Mouse (Mus musculus): Measurements from ENCODE around the gene Hoxa6. TPM values are rescaled to one million over a fixed set of nuclear protein-coding genes. Genes with fewer than 3 reads are reported as not detected.

Gene Hoxa6
- polyA plus RNA-seq, 1 experiment from 2014 or later, result not detected

DNA sequence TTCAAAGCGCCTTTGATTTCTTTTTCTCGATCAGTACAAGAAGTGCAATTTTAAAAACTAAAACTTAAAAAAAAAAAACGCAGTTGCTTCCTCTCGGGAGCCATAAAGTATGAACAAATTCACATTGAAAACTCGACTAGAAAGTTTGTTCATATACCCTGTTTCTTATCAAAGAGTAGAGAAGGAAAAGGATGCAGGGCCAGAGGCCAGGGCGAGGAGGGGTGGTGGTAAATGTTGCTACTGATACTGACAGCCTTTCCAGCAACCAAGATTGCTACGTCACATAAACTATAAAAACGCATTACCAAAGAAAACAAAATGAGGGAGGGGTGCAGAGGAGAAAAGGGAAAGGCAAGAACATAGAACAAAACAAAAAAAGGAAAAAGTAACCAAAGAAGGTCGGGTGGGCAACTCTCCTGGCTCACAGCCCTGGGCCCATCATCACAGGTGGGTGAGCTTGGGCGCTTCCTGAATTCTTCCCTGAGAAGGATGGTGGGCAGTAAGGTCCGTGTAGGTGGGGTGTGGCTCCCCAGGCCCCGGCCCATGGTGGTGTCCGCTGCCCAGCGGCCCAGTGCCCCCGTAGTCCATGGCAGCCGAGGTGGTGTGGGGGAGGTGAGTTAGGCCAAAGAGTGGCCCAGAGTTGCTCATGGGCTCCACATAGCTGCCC lies 38.9 kb downstream of the Hoxa6 start:
- Histone ChIP-seq H3K27ac (replicated peaks in 1 of 2; ENCODE audit: control insufficient read depth in 1 of 2, insufficient read depth in 1 of 2, low read depth in 2 of 2, low read length in 2 of 2) (0 out of 4 replicates have a peak overlapping the region, but pooled peaks of 1 of the 2 experiments have one; percentile 41), H3K36me3 (ENCODE audit: control insufficient read depth, insufficient read depth, low read length) (no peaks in the 10 kb centered on the region), H3K4me2 (ENCODE audit: low read length) (peak overlapping the region; percentile 7; the same call in 1 of the 2 replicates), H3K9me3 (ENCODE audit: control insufficient read depth, low read length) (no peaks in the 10 kb centered on the region), H3K4me3 (ENCODE audit: control insufficient read depth in 1 of 2, insufficient read depth in 1 of 2, low read depth in 1 of 2, low read length in 2 of 2) (no peak overlapping the region), H3K4me1 (ENCODE audit: control insufficient read depth in 2 of 2, insufficient read depth in 2 of 2, low read length in 2 of 2) (peaks cover 0 to 3% of the 10 kb centered on the region in 2 experiments; a peak in 2 of 4 replicates), H3K9ac (ENCODE audit: low read length) (peak overlapping the region; percentile 12; the same call in 1 of the 2 replicates), H3K27me3 (ENCODE audit: control insufficient read depth, insufficient read depth, low read length) (peaks cover 97% of the 10 kb centered on the region)
- no peak for ATAC-seq (ENCODE audit: insufficient number of reproducible peaks, insufficient read depth, low FRiP score, low read depth)
- 8% methylated on average over 16 of the region's 16 CpGs for WGBS

DNA sequence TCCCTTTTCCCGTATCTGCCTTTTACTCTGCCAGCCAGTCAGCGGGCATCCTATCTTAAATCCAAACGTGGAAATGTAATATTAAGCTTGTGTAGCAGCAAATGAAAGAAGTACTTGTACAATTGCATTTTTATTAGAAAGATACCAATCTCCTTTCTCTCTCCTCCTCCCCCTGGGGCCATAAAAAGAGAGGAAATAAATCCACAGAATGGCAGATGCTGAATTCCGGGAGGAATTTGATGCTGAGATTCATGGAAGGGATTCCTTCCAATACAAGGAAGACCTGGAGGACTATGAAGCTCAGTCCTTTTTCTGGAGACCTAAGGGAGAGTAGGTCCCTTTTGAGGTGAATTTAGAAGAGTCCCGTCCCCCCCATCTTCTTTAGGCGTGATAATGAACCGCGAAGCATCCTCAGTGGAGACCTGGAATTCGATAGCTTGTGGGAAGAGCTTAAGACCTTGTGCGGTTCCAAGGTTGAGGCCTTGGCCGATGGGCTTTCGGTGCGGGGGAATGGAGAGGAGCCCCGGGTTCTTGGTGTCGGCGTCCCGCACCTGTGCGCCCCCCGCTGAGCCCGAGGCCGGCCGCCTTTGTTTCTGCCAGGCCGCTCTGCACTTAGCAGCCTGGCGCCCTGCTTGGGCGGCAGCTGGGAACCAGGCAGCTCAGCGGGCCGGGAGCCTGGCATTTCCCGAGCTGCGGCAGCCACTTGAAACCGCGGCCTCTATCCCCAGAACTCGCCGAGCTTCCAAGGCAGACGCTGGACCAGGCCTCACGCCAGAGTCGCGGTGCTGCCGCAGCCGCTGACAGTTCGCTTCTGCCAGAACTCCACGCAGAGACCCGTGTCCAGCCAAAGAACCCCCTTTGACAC lies 40.1 kb downstream of the Hoxa6 start:
- Histone ChIP-seq H3K4me2 (ENCODE audit: low read length) (peak overlapping the region; percentile 29; the same call in 1 of the 2 replicates), H3K27me3 (ENCODE audit: control insufficient read depth, insufficient read depth, low read length) (peaks cover 98% of the 10 kb centered on the region), H3K4me3 (ENCODE audit: control insufficient read depth in 1 of 2, insufficient read depth in 1 of 2, low read depth in 1 of 2, low read length in 2 of 2) (no peak overlapping the region), H3K9me3 (ENCODE audit: control insufficient read depth, low read length) (no peaks in the 10 kb centered on the region), H3K9ac (ENCODE audit: low read length) (peak overlapping the region; percentile 54; the same call in 1 of the 2 replicates), H3K36me3 (ENCODE audit: control insufficient read depth, insufficient read depth, low read length) (no peaks in the 10 kb centered on the region), H3K27ac (replicated peaks in 1 of 2; ENCODE audit: control insufficient read depth in 1 of 2, insufficient read depth in 1 of 2, low read depth in 2 of 2, low read length in 2 of 2) (no peak overlapping the region), H3K4me1 (ENCODE audit: control insufficient read depth in 2 of 2, insufficient read depth in 2 of 2, low read length in 2 of 2) (peaks cover 2 to 3% of the 10 kb centered on the region in 2 experiments; a peak in 2 of 4 replicates)
- WGBS, result 5% methylated on average over 42 of the region's 42 CpGs
- ATAC-seq (ENCODE audit: insufficient number of reproducible peaks, insufficient read depth, low FRiP score, low read depth), result no peak

DNA sequence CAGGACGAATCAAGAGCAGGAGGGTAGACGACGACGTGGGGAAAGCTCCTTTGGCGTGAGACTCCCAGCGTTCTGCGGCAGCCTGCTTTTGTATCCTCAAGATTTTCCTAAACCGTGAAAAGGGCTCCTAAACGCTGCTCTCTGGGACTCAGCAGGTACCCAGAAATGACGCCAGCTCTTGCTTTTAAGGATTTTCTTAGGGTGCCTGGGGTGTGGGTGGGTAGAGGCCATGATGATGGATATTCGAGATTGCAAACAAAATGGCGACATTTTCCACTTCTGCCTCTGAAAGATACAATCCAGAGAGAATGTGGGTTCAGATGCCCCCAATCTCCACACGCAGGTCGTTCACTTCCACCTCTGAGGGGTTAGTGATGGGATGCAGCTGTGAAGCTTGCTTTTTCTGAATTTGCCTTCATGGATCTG lies 40.8 kb downstream of the Hoxa6 start:
- H3K27ac ChIP-seq (replicated peaks in 1 of 2; ENCODE audit: control insufficient read depth in 1 of 2, insufficient read depth in 1 of 2, low read depth in 2 of 2, low read length in 2 of 2), result no peak overlapping the region; a peak in 1 of 4 replicates
- no peak overlapping the region for H3K9ac ChIP-seq (ENCODE audit: low read length)
- no peak overlapping the region for H3K4me3 ChIP-seq (ENCODE audit: control insufficient read depth in 1 of 2, insufficient read depth in 1 of 2, low read depth in 1 of 2, low read length in 2 of 2)
- no peaks in the 10 kb centered on the region for H3K36me3 ChIP-seq (ENCODE audit: control insufficient read depth, insufficient read depth, low read length)
- H3K4me2 ChIP-seq (ENCODE audit: low read length), result peak overlapping the region; percentile 4; the same call in 1 of the 2 replicates
- H3K9me3 ChIP-seq (ENCODE audit: control insufficient read depth, low read length), result no peaks in the 10 kb centered on the region
- WGBS, result 9% methylated on average over 14 of the region's 14 CpGs
- peaks cover 98% of the 10 kb centered on the region for H3K27me3 ChIP-seq (ENCODE audit: control insufficient read depth, insufficient read depth, low read length)
- H3K4me1 ChIP-seq (ENCODE audit: control insufficient read depth in 2 of 2, insufficient read depth in 2 of 2, low read length in 2 of 2), result peaks cover 3 to 4% of the 10 kb centered on the region in 2 experiments; a peak in 2 of 4 replicates
- ATAC-seq (ENCODE audit: insufficient number of reproducible peaks, insufficient read depth, low FRiP score, low read depth), result no peak

DNA sequence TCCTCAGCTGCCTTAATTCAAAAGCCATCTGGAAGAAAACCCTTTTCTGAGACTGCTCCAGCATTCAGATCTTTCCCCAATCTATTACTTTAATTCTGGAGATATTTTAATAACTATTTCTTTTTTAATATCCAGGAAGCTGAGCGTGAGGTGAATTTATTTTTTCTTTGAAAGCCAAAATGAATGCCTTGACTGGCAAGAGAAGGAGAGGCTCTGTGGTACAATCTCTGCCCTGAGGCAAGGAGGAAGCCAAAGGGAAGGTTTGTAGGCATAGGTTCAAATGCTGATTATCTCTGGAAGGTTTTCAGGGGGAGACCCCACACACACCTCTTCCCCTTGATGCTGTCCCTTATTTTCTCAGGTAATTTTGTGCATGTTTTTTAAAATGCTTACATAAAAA lies 41.3 kb downstream of the Hoxa6 start:
- 16% methylated on average over 1 of the region's 1 CpGs for WGBS
- H3K27ac ChIP-seq (replicated peaks in 1 of 2; ENCODE audit: control insufficient read depth in 1 of 2, insufficient read depth in 1 of 2, low read depth in 2 of 2, low read length in 2 of 2), result no peak overlapping the region; a peak in 1 of 4 replicates

GRCm38 (mm10) chr6:52166431-52167077 lies 42.0 kb downstream of the Hoxa6 start:
- ATAC-seq (ENCODE audit: insufficient number of reproducible peaks, insufficient read depth, low FRiP score, low read depth), result no peak
- no peak overlapping the region for H3K4me3 ChIP-seq (ENCODE audit: control insufficient read depth in 1 of 2, insufficient read depth in 1 of 2, low read depth in 1 of 2, low read length in 2 of 2)
- peaks cover 0 to 4% of the 10 kb centered on the region in 2 experiments; a peak in 1 of 4 replicates for H3K4me1 ChIP-seq (ENCODE audit: control insufficient read depth in 2 of 2, insufficient read depth in 2 of 2, low read length in 2 of 2)
- no peak overlapping the region for H3K9ac ChIP-seq (ENCODE audit: low read length)
- H3K36me3 ChIP-seq (ENCODE audit: control insufficient read depth, insufficient read depth, low read length), result no peaks in the 10 kb centered on the region
- H3K4me2 ChIP-seq (ENCODE audit: low read length), result no peak overlapping the region
- WGBS, result 4% methylated on average over 4 of the region's 4 CpGs
- H3K9me3 ChIP-seq (ENCODE audit: control insufficient read depth, low read length), result no peaks in the 10 kb centered on the region
- H3K27ac ChIP-seq (replicated peaks in 1 of 2; ENCODE audit: control insufficient read depth in 1 of 2, insufficient read depth in 1 of 2, low read depth in 2 of 2, low read length in 2 of 2), result no peak overlapping the region; a peak in 1 of 4 replicates
- H3K27me3 ChIP-seq (ENCODE audit: control insufficient read depth, insufficient read depth, low read length), result peaks cover 98% of the 10 kb centered on the region

More for the DNA sequence above, 41.3 kb downstream of the Hoxa6 start:
- H3K4me2 ChIP-seq (ENCODE audit: low read length), result peak overlapping the region; percentile 4; the same call in 1 of the 2 replicates
- no peaks in the 10 kb centered on the region for H3K36me3 ChIP-seq (ENCODE audit: control insufficient read depth, insufficient read depth, low read length)
- no peak for ATAC-seq (ENCODE audit: insufficient number of reproducible peaks, insufficient read depth, low FRiP score, low read depth)
- H3K9me3 ChIP-seq (ENCODE audit: control insufficient read depth, low read length), result no peaks in the 10 kb centered on the region
- H3K9ac ChIP-seq (ENCODE audit: low read length), result no peak overlapping the region
- H3K27me3 ChIP-seq (ENCODE audit: control insufficient read depth, insufficient read depth, low read length), result peaks cover 98% of the 10 kb centered on the region
- H3K4me3 ChIP-seq (ENCODE audit: control insufficient read depth in 1 of 2, insufficient read depth in 1 of 2, low read depth in 1 of 2, low read length in 2 of 2), result no peak overlapping the region
- peaks cover 0 to 4% of the 10 kb centered on the region in 2 experiments; a peak in 2 of 4 replicates for H3K4me1 ChIP-seq (ENCODE audit: control insufficient read depth in 2 of 2, insufficient read depth in 2 of 2, low read length in 2 of 2)

GRCm38 (mm10) chr6:52165441-52166370 lies 42.8 kb downstream of the Hoxa6 start:
- Histone ChIP-seq H3K27ac (replicated peaks in 1 of 2; ENCODE audit: control insufficient read depth in 1 of 2, insufficient read depth in 1 of 2, low read depth in 2 of 2, low read length in 2 of 2) (no peak overlapping the region), H3K4me1 (ENCODE audit: control insufficient read depth in 2 of 2, insufficient read depth in 2 of 2, low read length in 2 of 2) (peaks cover 2 to 4% of the 10 kb centered on the region in 2 experiments; a peak in 1 of 4 replicates), H3K9me3 (ENCODE audit: control insufficient read depth, low read length) (no peaks in the 10 kb centered on the region), H3K27me3 (ENCODE audit: control insufficient read depth, insufficient read depth, low read length) (peaks cover 98% of the 10 kb centered on the region), H3K36me3 (ENCODE audit: control insufficient read depth, insufficient read depth, low read length) (no peaks in the 10 kb centered on the region), H3K9ac (ENCODE audit: low read length) (peak overlapping the region; percentile 28; the same call in 1 of the 2 replicates), H3K4me2 (ENCODE audit: low read length) (peak overlapping the region; percentile 48), H3K4me3 (ENCODE audit: control insufficient read depth in 1 of 2, insufficient read depth in 1 of 2, low read depth in 1 of 2, low read length in 2 of 2) (peak overlapping the region in 1 of 2 experiments; percentile 3; a peak in 1 of 4 replicates)
- ATAC-seq (ENCODE audit: insufficient number of reproducible peaks, insufficient read depth, low FRiP score, low read depth), result no peak
- WGBS, result 3% methylated on average over 28 of the region's 28 CpGs
